Mouse (Mus musculus) macrophage (primary cell): Measurements from ENCODE around the gene Alg9. TPM values are rescaled to one million over a fixed set of nuclear protein-coding genes. Genes with fewer than 3 reads are reported as not detected.

Experiments
- H3K27ac ChIP-seq: fragments of 350-480 bp; formaldehyde crosslinking; 2 replicates; pipeline ENCODE4 v1.9.0; 2021
- H3K36me3 ChIP-seq: fragments of 350-480 bp; formaldehyde crosslinking; 2 replicates; pipeline ENCODE4 v1.9.0; 2021; ENCODE audit errors: inconsistent target
- H3K4me3 ChIP-seq: fragments of 350-480 bp; formaldehyde crosslinking; 2 replicates; pipeline ENCODE4 v1.9.0; 2021; ENCODE audit errors: inconsistent target
- H3K79me2 ChIP-seq: fragments of 350-480 bp; formaldehyde crosslinking; 2 replicates; pipeline ENCODE4 v1.9.0; 2021; ENCODE audit errors: inconsistent target
- WGBS: methylation state at CpG from one replicate; pipeline ENCODE4 v1.1.7; 2026; ENCODE audit warnings: inconsistent platforms; ENCODE audit not compliant: missing documents; 5-methylcytosine and 5-hydroxymethylcytosine counted together
- polyA plus RNA-seq: library from polyadenylated mRNA; stranded (reverse); fragments of 250-400 nt; gene quantifications from 3 replicates; pipeline ENCODE4 v1.2.4, GENCODE M21; 2018; ENCODE audit warnings: inconsistent platforms
- total RNA-seq, 78 experiments: library from RNA; depleted of rRNA; stranded (reverse); fragments of 250-400 nt; gene quantifications; 1 replicate in 9 of 78; 2 replicates in 24 of 78; 3 replicates in 43 of 78; 4 replicates in 2 of 78; pipeline ENCODE4 v1.2.4; 2018; ENCODE audit warnings: inconsistent platforms in 56 of 78

Gene Alg9
- total RNA-seq (2018; cell fraction: chromatin; rRNA removed), result 10 to 100 TPM in 23 of 26 experiments, 1 to 10 TPM in 3; 5.0 to 30.0 (median 14.1) TPM
- total RNA-seq (2018; cell fraction: cytosol; rRNA removed), result 10 to 100 TPM; 12.9 to 23.8 (median 18.5) TPM
- 10 to 100 TPM in 25 of 26 experiments, 1 to 10 TPM in 1; 9.8 to 20.5 (median 14.9) TPM for total RNA-seq (2018; cell fraction: nucleus; rRNA removed)
- 15.2 to 18.8 TPM (median 15.5 TPM) in 3 replicates for polyA plus RNA-seq

DNA sequence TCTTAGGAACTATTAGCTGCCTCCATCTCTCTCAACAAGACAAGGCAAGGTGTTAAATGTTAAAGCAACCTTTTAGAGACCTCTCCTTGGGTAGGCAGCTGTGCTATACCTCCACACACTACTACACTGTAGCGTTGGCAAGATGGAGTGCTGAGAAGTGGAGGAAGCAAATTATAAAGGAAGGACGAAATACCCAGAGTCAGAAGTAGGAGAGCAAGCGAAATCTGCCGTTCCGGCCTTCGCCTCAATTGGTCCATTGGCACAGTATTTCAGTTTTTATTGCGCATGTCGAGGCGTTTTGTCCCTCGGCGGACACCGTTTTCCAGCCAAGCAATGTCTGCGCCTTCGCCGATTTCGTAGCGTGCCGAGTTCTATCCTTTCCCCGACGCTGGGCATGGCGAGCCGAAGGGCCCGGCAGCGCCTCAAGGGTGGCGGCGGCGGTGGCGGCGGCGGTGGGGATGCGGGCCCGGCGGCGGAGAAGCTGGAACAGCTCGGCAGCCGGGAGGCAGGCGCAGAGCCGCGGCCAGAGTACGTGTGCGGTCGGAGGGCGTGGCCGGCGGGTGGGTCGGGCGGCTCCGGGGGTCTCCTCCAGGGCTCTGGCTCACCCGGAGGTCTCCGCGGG is at the start of gene Alg9, which contains the start of gene 1110032A03Rik:
Gene Alg9, plus strand, starts transcription at position 29 of the 622 bp plus-strand sequence.
Gene 1110032A03Rik, minus strand, starts transcription at position 530 of the 622 bp plus-strand sequence.
- Histone ChIP-seq H3K4me3 (peak within 1 kb of the TSS; percentile 48), H3K36me3 (no peaks in the 10 kb centered on the region), H3K27ac (peak within 1 kb of the TSS; percentile 65), H3K79me2 (no peaks in the 10 kb centered on the region; the same call in 1 of the 2 replicates)
- under 1% methylated on average over 50 of the region's 51 CpGs for WGBS

DNA sequence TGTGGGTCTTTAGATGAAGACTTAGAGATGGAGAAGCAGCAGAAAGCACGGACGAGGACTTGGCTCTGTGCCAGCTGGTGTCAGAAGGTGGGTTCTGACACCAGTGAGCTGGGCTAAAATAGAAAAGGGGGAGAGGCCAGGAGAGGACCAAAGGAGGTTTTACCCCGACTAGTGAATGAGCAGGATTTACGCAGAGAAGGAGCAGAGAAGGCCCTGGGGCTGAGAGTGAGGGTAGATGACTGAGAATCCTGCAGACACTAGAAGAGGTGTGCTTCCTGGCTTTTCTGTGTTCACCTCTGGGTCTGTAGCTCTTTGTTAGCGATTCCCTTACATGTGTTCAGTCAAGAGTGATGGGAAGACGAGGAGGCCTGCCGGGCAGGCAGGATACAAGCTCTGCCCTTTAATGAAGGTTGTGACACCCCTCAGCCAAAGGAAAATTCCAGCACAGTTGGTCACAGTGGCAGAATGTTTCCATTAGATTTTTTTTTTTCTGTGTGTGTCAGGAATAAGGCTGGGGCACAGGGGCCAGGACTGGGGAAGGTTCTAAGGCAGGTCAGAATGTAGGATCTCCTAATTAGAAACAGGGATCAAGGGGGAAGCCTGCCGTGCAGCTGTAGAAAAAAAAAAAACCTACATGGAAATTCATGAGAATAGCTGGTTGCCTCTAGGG is 48.8 kb upstream of the Alg9 start:
- Histone ChIP-seq H3K4me3 (no peak overlapping the region), H3K27ac (no peak overlapping the region), H3K36me3 (no peaks in the 10 kb centered on the region), H3K79me2 (no peaks in the 10 kb centered on the region)
- 84% methylated on average over 8 of the region's 8 CpGs for WGBS

DNA sequence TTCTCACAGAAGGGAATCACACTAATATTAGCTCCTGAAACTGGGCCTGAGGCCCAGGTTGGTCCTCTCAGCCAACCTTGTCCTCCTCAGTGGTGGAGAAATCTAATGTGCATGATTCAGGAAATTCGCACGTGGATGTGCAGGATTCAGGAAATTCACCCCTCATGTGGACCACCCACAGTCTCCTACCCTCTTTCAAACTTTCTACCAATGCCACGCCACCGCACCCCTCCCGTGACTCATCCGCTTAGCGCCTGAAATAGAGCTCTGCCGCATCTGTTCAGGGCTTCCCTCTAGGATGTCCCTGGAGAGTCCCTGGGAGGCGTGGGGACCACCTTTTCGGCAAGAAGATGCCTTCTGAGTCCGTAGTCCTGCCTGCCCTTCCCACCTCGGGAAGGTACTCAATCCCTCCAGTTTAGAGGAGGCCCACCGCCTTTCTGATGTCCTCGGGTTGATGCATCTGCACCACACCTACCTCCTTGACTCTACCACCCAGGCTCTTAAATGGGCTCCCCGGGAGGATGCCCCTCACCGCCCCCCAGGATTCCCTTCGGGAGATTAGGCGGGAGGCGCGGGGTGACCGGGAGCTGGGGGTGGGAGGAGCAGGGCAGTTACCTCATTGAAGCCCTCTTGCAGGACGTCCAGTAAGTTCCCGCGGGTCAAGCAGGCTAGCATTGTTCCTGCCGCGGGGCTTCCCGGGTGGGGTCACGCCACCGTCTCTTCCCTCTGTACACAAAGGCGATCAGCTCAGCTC is 47.5 kb upstream of the Alg9 start:
- H3K27ac ChIP-seq, result no peak overlapping the region
- no peaks in the 10 kb centered on the region for H3K36me3 ChIP-seq
- no peaks in the 10 kb centered on the region for H3K79me2 ChIP-seq
- H3K4me3 ChIP-seq, result no peak overlapping the region
- WGBS, result 31% methylated on average over 30 of the region's 30 CpGs

DNA sequence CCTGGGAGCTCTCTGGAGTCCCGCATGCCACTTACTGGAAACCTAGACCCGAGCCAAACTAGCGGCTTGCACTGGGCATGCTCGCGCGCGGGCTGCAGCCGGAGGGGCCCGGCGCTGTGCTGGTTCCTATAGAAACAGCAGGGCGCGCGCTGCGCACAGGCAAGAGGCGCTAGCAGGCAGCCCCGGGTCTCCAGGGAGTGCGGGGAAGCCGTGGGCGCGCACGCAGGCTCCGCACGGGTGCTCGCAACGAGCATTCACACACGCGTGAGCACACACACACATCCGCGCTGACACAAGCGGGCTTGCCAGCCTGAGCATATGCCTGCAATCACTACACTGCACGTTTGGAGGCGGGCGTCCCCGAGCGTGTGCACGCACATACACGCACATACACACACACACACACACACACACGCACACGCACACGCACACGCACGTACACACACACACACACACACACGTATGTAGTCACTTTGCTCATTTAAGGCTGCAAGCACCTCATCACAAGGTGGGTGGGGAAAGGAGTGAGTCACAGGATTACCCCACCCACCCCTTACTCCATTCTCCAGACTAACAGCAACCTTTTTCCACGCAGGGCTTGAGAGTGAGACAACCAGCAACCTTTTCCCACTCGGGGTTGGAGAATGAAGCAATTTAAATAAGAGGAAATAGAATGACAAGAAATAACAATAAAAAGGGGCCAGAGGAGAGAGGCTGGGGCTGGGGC is 46.7 kb upstream of the Alg9 start:
- H3K79me2 ChIP-seq, result no peaks in the 10 kb centered on the region
- no peak overlapping the region for H3K27ac ChIP-seq
- peak overlapping the region; percentile 10; the same call in 1 of the 2 replicates for H3K4me3 ChIP-seq
- H3K36me3 ChIP-seq, result no peaks in the 10 kb centered on the region
- WGBS, result under 1% methylated on average over 42 of the region's 45 CpGs

- no peak overlapping the region for H3K4me3 ChIP-seq
- 12% methylated on average over 4 of the region's 4 CpGs for WGBS
- H3K79me2 ChIP-seq, result no peaks in the 10 kb centered on the region
- no peak overlapping the region for H3K27ac ChIP-seq
- no peaks in the 10 kb centered on the region for H3K36me3 ChIP-seq
Measured at GRCm38 (mm10) chr9:50729600-50729999, 45.2 kb upstream of the Alg9 start.

DNA sequence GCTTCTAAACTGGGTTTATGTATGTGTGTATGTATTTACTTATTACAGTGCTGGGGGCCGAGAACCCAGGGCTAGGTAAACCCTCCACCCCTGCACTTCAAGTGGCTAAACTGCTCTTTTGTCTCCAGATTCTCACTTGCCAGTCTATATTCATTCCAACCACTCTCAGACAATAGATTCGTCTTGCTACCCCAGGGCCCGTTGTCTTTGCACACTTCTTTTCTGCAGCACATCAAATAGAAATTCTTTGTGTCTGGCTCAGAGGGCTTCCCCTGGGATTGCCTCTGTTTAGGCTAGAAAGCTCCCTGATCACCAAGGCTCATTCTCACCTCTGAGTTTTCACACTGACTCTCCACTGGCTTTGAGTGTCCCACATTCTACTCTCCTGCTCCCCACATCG is 42.3 kb upstream of the Alg9 start:
- Histone ChIP-seq H3K27ac (no peak overlapping the region), H3K36me3 (no peaks in the 10 kb centered on the region), H3K4me3 (no peak overlapping the region), H3K79me2 (no peaks in the 10 kb centered on the region)
- WGBS, result 81% methylated on average over 4 of the region's 4 CpGs

DNA sequence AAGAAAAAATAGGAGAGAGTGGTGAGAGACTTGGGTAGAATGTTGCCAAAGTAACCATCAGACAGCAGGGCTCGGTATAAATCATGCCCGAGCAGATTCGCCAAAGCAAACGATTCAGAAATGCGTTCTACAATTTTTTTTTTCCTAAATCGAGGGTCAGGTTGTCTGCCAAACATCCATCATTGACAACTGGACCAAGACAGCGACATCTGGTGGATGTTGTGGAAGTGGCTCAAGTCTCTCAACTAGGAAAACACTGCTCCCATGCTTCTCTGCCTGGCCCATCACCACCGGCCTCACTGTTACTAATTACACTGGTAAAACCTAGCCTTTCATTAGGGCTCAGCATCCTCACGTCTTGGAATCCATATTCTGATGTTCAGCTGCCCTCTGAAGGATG is 39.8 kb upstream of the Alg9 start:
- no peak overlapping the region for H3K27ac ChIP-seq
- H3K36me3 ChIP-seq, result no peaks in the 10 kb centered on the region
- WGBS, result 8% methylated on average over 9 of the region's 9 CpGs
- no peak overlapping the region for H3K4me3 ChIP-seq
- H3K79me2 ChIP-seq, result no peaks in the 10 kb centered on the region

DNA sequence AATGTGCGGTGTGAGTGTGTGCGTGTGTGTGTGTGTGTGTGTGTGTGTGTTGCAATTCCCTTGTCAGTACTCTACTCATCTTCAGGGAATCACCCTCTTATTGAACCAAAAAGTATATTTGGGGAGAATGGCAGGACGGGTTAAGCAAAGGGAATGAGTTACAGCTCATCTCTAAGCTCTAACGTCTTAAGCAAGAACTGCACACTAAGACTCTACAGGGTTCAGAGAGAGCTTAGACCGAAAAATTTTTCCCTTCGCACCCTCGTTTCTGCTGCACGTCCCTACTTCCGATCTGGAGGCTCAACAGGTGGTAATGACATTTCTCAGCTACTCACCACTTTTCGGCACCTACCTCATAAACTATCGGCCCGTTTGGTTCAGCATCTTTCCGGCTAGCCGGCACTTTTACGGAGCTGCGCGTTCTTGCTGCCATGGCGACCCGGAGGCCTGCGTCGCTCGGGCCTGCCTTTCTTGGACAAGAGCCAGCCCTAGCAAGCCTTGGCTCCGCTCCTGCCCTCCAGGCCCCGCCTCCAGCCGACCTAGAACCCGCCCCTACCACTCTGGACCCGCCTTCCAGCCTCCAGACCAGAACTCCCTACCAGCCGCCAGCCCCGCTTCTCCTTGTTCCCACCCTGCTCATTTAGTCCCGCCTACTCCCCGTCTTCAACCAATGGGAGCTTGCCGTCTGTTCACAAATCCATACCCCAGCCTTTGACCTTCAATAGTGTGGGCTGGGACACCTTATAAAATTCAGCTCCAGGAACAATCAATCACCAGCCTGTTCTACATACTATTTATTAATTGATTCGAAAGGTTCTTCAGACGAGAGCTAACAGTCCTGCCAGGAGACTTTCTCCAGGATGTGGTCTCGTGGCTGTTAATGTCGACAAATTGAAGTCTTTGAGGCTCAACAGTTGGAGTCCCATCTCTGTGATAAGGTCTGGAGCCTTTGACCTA is 35.6 kb upstream of the Alg9 start, which contains the start of gene Dixdc1:
Gene Dixdc1, minus strand, starts transcription at position 604 of the 957 bp plus-strand sequence.
- H3K4me3 ChIP-seq, result no peak within 1 kb of the TSS
- no peak within 1 kb of the TSS for H3K27ac ChIP-seq
- WGBS, result 10% methylated on average over 35 of the region's 36 CpGs
- no peaks in the 10 kb centered on the region for H3K36me3 ChIP-seq
- no peaks in the 10 kb centered on the region for H3K79me2 ChIP-seq

DNA sequence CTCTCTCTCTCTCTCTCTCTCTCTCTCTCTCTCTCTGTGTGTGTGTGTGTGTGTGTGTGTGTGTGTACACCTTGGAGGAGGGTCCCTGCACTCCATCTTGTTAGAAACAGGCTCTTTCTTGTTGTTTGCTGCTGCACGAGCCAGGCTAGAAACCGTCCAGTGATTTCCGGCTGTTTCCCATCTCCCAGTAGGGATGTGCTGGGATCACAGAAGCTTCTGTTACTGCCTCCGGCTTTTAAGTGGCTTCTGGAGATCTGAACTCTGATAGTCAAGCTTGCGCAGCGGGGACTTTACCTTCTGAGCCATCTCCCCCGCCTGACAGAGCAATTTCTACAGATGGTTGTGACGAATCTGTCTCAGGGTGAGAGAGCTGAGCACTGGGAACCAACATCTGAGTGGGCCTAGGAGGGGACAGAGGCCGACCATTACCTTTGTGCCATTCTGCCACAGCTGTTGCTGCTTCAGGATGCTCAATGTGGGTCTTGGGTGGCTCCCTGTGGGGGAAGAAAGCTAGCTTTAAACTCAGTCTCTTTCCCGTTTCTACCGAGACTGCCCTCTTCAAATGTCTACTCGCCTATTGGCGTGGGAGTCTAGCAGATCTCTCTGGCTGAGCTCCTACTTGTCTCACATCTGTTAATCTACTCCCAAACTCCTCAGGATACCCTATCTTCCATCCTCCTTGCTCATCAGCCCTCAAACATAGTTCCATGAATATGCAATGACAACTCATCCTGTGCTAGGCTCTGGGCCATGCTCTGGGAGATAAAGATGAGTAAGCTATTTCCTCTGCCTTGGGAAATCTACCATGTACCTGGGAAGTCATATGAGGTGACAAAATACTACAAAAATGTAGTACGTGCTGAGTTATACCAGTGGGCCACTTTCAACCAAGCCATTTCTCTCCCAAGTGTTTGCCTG is 33.7 kb upstream of the Alg9 start:
- WGBS, result 95% methylated on average over 14 of the region's 14 CpGs
- H3K27ac ChIP-seq, result no peak overlapping the region
- H3K79me2 ChIP-seq, result no peaks in the 10 kb centered on the region
- no peak overlapping the region for H3K4me3 ChIP-seq
- no peaks in the 10 kb centered on the region for H3K36me3 ChIP-seq

GRCm38 (mm10) chr9:50742261-50742660 is 32.6 kb upstream of the Alg9 start:
- Histone ChIP-seq H3K79me2 (no peaks in the 10 kb centered on the region), H3K36me3 (no peaks in the 10 kb centered on the region), H3K27ac (no peak overlapping the region), H3K4me3 (no peak overlapping the region)
- WGBS, result 95% methylated on average over 3 of the region's 3 CpGs

- 52% methylated on average over 2 of the region's 2 CpGs for WGBS
- H3K79me2 ChIP-seq, result no peaks in the 10 kb centered on the region
- no peak overlapping the region for H3K4me3 ChIP-seq
- no peak overlapping the region for H3K27ac ChIP-seq
- H3K36me3 ChIP-seq, result no peaks in the 10 kb centered on the region
Measured at GRCm38 (mm10) chr9:50742744-50743143, 32.1 kb upstream of the Alg9 start.

- Histone ChIP-seq H3K36me3 (no peaks in the 10 kb centered on the region), H3K79me2 (no peaks in the 10 kb centered on the region), H3K27ac (no peak overlapping the region), H3K4me3 (no peak overlapping the region)
- WGBS, result 60% methylated on average over 7 of the region's 7 CpGs
Measured at GRCm38 (mm10) chr9:50745806-50746205, 29.0 kb upstream of the Alg9 start.
